Mouse (Mus musculus): ENCODE measurements at regions not wholly inside any gene's neighbourhood (a gene's known extent, or its start where the extent isn't known, plus 50 kb on each side); places are given as distances from the start of the nearest gene placed in this dataset.
"Not testable (repeated sequence)": the region's sequence is repeated elsewhere in the genome, so short reads cannot be mapped to it uniquely, and the experiment has no call there.

GRCm38 (mm10) chrX:75675271-75675670 lies 97.2 kb upstream of the Rab39b start:
- TF ChIP-seq CTCF (conservative IDR thresholded peaks at IDR 0.05; ENCODE audit: low read length); POU5F1 (IDR thresholded peaks at IDR 0.05; ENCODE audit: borderline replicate concordance, low read length); NANOG (IDR thresholded peaks at IDR 0.05; ENCODE audit: borderline replicate concordance, low read length): not testable (repeated sequence)

Measured in E14TG2a.4 (cell line).